Mouse (Mus musculus) C2C12 (cell line): ENCODE measurements at regions not wholly inside any gene's neighbourhood (a gene's known extent, or its start where the extent isn't known, plus 50 kb on each side); places are given as distances from the start of the nearest gene placed in this dataset.

Experiments
- CTCF ChIP-seq: IDR thresholded peaks from one replicate; pipeline ENCODE4 v1.5.1; 2011; ENCODE audit not compliant: control insufficient read depth, insufficient read depth, insufficient read length
- FOSL1 ChIP-seq: IDR thresholded peaks from one replicate; pipeline ENCODE4 v1.8.0; 2011; ENCODE audit warnings: mild to moderate bottlenecking, low read length; ENCODE audit not compliant: poor library complexity, insufficient read depth, severe bottlenecking
- MAX ChIP-seq: IDR thresholded peaks from one replicate; pipeline ENCODE4 v1.6.1; 2011; ENCODE audit warnings: mild to moderate bottlenecking, control low read depth
- MYOD1 ChIP-seq: IDR thresholded peaks from one replicate; pipeline ENCODE4 v1.6.1; 2011; ENCODE audit warnings: low read depth; ENCODE audit not compliant: control insufficient read depth, insufficient read length

- no peak for TF ChIP-seq FOSL1
- TF ChIP-seq MAX = no peak
- no peak for TF ChIP-seq CTCF
- no peak for TF ChIP-seq MYOD1
Observed at GRCm38 (mm10) chr15:26220855-26221254, 88.0 kb upstream of the March11 start.
